Mouse (Mus musculus): ENCODE data around the gene Col27a1.

Col27a1 gene

DNA sequence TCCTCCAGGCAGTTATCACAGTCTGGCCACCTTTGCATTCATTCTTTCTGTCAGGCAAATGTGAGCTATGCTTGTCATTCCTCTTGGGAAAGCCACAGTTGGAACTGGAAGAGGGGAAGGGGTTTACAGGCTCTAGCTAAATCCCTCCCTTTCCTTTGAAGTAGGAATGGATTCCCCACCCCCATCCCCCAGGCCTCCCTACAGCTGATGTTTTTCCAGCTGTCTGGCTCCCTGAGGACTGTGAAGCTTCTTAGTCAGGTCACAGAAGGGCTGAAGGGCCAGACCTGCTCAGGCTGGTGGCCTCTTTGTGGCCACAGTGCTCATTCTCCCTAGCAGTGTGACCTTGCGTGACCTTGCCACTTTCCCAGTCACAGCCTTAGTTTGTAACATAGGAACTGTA lies 49.1 kb downstream of the Col27a1 start:
- DNase-seq, result no peak

DNA sequence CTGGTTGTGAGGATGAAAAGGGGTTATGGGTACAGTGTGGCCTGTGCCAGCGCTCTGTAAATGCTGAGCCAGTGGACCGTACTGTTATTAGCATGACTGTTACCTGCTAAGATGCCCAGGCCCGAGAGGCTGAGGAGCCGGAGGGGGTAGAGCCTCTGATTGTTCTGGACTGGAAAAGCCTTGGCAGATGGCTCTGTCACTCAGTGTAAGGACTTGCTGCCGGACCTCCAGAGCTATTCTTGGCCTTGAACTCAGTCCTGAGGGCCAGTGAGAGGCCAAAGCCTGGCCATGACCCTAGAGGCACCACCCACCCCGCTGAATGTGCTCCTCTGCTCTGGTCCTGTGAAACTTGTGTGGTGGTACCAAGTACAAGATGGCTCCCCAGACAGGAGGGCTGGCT lies 52.5 kb downstream of the Col27a1 start:
- DNase-seq, result no peak

DNA sequence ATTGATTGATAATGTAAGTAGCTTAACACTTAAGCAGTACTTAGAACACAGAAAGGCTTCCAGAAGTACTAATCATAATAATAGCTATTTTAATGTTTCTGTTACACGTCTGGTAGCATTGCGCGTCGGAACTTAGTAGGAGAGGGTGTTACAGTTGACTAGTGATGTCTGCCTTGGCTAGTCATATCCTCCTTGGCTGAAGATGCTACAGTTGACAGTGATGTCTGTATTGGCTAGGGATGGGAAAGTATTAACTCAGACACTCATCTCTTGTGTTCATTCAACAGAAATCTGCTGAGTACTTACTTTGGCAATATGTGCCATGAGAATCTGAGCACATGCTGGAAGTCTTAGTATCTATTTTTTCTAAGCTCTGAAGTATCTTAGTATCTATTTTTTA lies 53.3 kb downstream of the Col27a1 start:
- no peak for DNase-seq

- DNase-seq, result no peak
These were observed 53.8 kb downstream of the Col27a1 start for GRCm38 (mm10) chr4:63267586-63267985.

GRCm38 (mm10) chr4:63268777-63269176 lies 55.0 kb downstream of the Col27a1 start:
- DNase-seq, result no peak

DNA sequence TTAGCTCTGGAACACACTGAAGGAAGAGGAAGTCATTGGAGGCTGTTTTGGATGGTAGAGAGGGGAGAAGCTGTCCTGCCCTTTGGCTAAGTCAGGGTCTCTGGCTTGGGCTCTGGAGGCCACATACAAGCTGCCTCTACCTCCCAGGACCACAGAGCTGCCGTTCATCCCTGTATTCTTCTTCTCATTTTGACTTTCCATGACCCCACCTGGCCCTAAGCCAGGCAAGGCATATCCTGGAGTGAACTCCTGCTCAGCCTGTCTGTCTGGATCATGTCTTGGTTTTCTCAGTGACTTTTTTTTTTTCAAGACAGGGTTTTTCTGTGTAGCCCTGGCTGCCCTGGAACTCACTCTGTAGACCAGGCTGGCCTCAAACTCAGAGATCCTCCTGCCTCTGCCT lies 60.7 kb downstream of the Col27a1 start:
- peak in 1 of 2 experiments; percentile 30 for DNase-seq

DNA sequence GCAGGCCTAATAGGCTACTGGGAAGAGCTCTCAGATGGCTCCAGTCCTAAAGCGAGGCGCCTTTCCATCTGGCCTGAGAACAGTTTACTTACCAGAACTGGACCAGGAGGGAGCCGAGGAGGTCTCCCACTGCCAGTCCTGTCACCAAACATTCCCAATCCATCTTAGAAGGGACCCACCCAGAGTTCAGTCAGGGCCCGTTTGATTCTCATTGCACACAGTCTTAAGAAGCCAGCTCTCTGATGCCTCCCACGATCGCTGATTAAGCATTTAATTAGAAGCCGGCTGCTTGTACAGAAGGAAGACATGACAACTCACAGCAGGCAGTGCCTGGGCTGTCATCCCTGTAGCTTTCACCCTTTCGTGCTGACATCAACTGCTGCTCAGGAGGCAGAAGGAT lies 61.4 kb downstream of the Col27a1 start:
- no peak for DNase-seq

- DNase-seq, result no peak
These were observed 62.8 kb downstream of the Col27a1 start for GRCm38 (mm10) chr4:63276571-63276970.

DNA sequence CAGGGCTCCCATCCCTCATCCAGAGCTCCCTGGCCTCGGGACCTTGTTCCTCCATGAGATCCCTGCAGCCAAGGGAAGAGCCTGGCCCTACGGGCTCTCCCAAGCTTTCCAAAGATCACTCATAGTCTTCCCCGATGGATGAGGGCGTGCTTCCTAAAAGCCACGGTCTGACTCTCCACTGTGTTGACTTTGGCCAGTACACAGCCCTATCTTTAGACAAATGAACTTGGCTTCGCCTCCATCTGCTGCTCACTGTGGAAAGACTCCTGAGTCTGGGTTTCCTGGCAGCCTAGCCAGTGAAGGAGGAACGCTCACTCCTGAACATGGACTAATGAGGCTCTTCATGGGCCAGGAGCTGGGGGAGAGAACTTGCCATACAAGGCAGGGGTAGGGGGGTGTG lies 65.0 kb downstream of the Col27a1 start:
- peak in 1 of 2 experiments; percentile 44 for DNase-seq

GRCm38 (mm10) chr4:63281694-63282093 lies 67.9 kb downstream of the Col27a1 start:
- no peak for DNase-seq

- no peak for DNase-seq
These were observed 69.5 kb downstream of the Col27a1 start for GRCm38 (mm10) chr4:63283319-63283718.

DNA sequence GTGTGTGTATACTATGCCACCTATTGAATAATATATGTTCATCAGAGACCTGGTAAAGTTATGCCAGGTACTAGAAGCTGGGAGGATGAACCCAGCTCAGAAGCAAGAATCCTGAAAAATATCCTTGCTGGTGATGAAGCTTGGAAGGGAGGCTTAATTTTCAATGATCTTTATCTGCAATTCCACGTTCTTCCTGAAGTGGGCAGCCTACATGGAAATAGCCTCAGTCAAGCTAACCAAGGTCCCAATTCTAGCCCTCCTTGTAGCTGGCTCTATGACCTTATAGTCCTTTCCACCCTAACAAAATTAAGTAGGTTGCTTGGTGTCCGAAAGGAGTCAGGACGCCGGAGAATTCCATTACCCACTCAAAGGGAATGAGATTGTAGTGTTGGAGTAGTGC lies 72.2 kb downstream of the Col27a1 start:
- DNase-seq, result no peak

- DNase-seq, result no peak
These were observed 74.7 kb downstream of the Col27a1 start for GRCm38 (mm10) chr4:63288497-63288896.

- DNase-seq, result no peak
These were observed 76.3 kb downstream of the Col27a1 start for GRCm38 (mm10) chr4:63290081-63290480.

DNA sequence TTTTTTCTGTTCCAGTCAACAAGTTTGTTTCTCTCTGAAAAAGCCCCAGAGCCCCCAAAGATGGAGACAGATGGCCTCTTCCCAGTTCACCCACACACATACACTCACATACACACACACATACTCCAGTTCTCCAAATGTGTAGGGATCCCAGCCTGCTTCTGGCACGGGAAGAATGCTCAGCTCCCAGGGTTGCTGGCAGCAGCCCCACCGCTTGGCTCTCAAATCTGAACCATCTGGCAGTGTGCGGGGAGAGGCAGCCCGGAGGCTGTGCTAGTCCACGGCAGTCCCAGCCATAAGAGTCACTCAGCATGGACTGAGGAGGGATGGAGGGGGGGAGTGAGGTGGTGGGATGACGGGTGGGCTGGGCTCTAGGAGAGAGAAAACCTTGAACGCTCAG lies 77.3 kb downstream of the Col27a1 start:
- DNase-seq, result peak; percentile 26 to 48

- DNase-seq, result no peak
These were observed 77.9 kb downstream of the Col27a1 start for GRCm38 (mm10) chr4:63291658-63292057.

DNA sequence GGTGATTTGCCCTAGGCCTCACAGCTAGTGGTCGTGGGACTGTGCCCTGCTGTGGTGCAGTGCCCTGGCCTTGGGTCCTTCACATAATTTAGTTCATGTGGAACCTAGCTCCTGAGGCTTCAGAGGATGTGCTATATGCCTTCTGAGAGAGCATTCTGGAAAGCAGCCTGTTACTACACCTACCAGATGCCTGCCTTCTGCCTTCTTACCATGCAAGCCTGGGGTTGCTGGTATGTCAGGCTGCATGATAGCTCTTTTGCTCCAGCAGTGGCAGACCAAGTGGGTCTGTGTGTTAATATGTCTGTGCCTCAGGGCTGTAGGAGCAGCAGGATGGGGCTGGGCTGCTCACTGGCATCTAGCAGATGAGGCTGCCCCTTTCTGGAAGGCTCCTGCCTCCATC lies 81.8 kb downstream of the Col27a1 start:
- no peak for DNase-seq

DNA sequence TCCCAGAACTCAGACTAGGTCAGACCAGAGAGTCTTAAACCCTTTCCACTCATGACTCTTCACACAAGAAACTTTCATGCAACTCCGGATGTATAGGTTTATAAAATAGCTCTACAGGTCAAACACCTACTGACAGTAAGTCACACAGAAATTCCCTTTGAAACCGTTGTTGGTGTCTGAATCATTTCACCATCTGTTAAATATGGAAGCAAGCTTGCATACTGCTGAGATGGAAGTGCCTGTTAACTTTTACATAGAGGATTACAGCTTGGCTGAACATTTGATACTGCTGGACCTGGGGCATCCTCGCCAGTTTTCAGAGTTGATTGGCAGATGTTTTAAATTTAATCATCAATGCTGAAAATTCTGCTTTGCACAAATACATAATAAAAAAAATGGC lies 82.5 kb downstream of the Col27a1 start:
- no peak for DNase-seq

GRCm38 (mm10) chr4:63296876-63297275 lies 83.1 kb downstream of the Col27a1 start:
- DNase-seq, result no peak

- no peak for DNase-seq
These were observed 84.4 kb downstream of the Col27a1 start for GRCm38 (mm10) chr4:63298191-63298590.

DNA sequence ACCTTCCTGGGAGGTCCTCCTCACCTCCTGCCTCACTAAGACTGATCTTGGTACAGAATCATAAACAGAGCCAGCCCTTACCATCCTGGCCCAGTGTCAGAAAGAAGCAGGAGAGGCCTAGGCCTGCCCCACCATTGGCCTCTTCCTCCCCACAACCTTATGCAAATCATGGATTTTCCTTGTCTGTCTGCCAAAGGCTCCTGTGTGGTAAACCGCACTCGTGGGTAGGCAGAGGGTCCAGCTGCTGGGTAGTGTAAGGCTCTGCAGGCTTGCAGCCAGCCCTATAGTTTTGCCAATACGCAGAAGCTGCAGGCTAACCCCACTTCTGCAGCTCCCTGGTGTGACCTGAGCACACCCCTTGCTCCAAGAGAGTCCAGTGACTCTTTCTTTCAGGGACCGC lies 88.8 kb downstream of the Col27a1 start:
- DNase-seq, result no peak

- peak; percentile 81 to 92 for DNase-seq
These were observed 93.6 kb downstream of the Col27a1 start for GRCm38 (mm10) chr4:63307175-63308062.

DNA sequence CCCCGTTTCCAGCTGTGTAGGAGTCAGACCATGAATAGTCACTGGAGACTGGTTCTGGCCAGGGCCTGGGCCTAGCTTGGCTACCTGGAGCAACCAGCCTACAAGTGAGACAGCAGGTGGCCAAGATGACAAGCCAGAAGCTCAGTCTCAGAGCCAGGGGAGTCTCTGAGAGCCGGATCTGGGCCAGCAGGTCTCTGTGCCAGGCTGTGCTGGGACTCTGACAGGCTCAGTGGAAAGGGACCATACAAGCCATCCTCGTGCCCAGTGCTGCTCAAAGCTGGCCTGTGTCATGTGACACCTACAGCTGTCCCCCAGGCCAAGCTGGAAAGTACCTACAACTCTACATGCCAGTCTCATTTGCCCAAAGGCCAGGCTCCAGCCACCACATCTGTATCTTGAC lies 94.5 kb downstream of the Col27a1 start:
- DNase-seq, result no peak

GRCm38 (mm10) chr4:63310247-63310855 lies 96.5 kb downstream of the Col27a1 start:
- no peak for DNase-seq

DNA sequence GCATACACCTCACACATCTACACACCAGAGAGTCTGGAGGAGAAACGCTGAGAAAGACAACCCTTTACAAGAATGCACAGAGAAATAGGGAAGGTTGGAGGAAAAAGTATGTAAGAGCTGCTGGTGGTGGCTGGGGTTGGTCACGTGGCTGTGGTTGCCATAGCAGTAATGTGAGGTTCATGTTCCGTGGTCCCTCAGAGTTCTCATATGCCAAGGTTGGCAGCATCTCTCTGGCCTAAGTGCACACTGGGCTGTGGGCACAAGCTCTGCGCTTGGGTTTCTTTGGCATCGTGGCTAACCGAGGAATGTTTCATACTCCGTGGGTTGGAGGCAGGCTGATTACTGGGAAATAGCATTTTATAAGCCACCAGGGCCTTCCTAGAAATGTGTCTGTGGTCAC lies 97.6 kb downstream of the Col27a1 start:
- DNase-seq, result no peak

Data from kidney, adult 8-10 months (tissue).